Mouse (Mus musculus): ENCODE data around the gene Pde4c.

DNA sequence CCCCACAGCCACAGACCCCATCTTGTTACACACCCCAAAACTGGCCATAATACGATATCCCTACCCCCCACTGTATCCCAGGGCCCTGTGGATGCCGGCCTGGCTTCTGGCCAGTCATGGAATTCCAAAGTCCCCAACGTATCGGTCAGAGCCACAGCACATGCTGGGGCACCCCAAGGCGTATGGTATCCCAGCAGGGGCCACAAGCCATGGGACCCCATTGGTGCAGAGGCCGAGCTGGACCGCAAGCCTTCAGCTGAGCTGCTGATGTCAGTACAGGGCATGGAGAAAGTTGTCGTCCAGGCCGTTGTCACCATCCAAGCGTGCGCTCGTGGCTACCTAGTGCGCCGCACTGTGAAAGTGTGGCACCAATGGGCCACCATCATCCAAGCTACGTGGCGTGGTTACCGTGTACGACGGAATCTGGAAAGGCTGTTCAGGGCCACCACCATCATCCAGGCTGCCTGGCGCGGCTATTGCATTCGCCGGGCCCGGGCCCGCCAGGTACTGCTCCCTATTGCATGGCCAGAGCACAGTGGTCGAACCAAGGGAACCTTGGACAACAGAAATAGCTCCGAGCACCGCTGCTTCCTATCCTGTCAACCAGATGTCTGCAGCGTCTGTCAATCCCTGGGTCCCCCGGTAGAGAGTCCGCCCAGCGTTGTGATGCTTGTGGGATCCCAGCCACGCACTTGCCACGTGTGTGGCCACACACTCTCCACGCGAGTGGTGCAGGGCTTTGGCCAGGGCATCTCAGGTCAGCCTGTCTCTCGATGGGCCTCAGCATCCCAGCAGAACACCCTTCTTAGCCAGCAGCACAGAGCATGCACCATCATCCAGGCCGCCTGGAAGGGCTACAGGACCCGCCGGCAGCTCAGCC lies 6.8 kb upstream of the Pde4c start:
- no peak for TF ChIP-seq POLR2A (IDR thresholded peaks at IDR 0.05; ENCODE audit: control insufficient read depth, extremely low read depth, insufficient read depth, low read length, poor library complexity)
- TF ChIP-seq CTCF (IDR thresholded peaks at IDR 0.05; ENCODE audit: borderline replicate concordance, control insufficient read depth, extremely low read depth, insufficient read depth, low read length, poor library complexity), result no peak
